Mouse (Mus musculus) liver, adult 2 months (tissue): ENCODE results near the gene Srsf2. TPM values are rescaled to one million over a fixed set of nuclear protein-coding genes. Genes with fewer than 3 reads are reported as not detected.
A peak's percentile ranks its signal among the peaks of the same experiment; 100 is the strongest.

ENCODE experiments used
- DNase-seq: peaks from one replicate; pipeline ENCODE4 v3.0.0-alpha.2; 2011; ENCODE audit warnings: low read depth, low spot score; ENCODE audit errors: extremely low read depth
- H3K27ac ChIP-seq: fragments of 200-500 bp; replicated peaks from 2 replicates; pipeline ENCODE4 v1.5.1; 2012; ENCODE audit warnings: low read depth, mild to moderate bottlenecking, control low read depth, inconsistent platforms, low read length; ENCODE audit not compliant: insufficient read depth
- H3K27me3 ChIP-seq: fragments of 200-500 bp; 2 replicates; pipeline ENCODE4 v1.6.1; 2012; ENCODE audit warnings: mild to moderate bottlenecking, moderate library complexity, low read length, inconsistent platforms; ENCODE audit not compliant: control insufficient read depth, insufficient read depth
- H3K36me3 ChIP-seq: fragments of 200-500 bp; 2 replicates; pipeline ENCODE4 v1.6.1; 2012; ENCODE audit warnings: low read length, inconsistent platforms; ENCODE audit not compliant: control insufficient read depth, insufficient read depth
- H3K4me1 ChIP-seq: fragments of 200-500 bp; 2 replicates; pipeline ENCODE4 v1.6.1; 2011; ENCODE audit warnings: low read length; ENCODE audit not compliant: control insufficient read depth, insufficient read depth
- H3K4me3 ChIP-seq: fragments of 200-500 bp; 2 replicates; pipeline ENCODE4 v1.5.1; 2011; ENCODE audit warnings: low read depth, mild to moderate bottlenecking, control low read depth, low read length, moderate library complexity; ENCODE audit not compliant: insufficient read depth
- H3K79me2 ChIP-seq: fragments of 200-500 bp; 2 replicates; pipeline ENCODE4 v1.6.1; 2012; ENCODE audit warnings: inconsistent platforms, mild to moderate bottlenecking, low read length, moderate library complexity; ENCODE audit not compliant: control insufficient read depth, insufficient read depth
- H3K9ac ChIP-seq: fragments of 200-500 bp; 2 replicates; pipeline ENCODE4 v1.6.1; 2012; ENCODE audit warnings: low read depth, mild to moderate bottlenecking, control low read depth, inconsistent platforms, low read length
- CTCF ChIP-seq: fragments of 200-500 bp; IDR thresholded peaks from 2 replicates; pipeline ENCODE4 v1.5.1; 2011; ENCODE audit warnings: low read depth, low read length, control low read depth
- POLR2A ChIP-seq: fragments of 200-500 bp; IDR thresholded peaks from 2 replicates; pipeline ENCODE4 v1.6.1; 2011; ENCODE audit warnings: low read length, control low read depth; ENCODE audit not compliant: insufficient read depth; ENCODE audit errors: extremely low read depth
- WGBS: fragments of 180-500 bp; shearing (Covaris S2); methylation state at CpG from one replicate; pipeline ENCODE4 v1.1.7; 2018; 5-methylcytosine and 5-hydroxymethylcytosine counted together
- polyA plus RNA-seq: library from polyadenylated mRNA; depleted of rRNA; stranded (reverse); fragments of >200 nt; gene quantifications from 2 replicates; pipeline ENCODE4 v1.2.3, GENCODE M21; 2012
- total RNA-seq: library from RNA; depleted of rRNA; stranded (reverse); fragments of >200 nt; gene quantifications from 2 replicates; pipeline ENCODE4 v1.2.3, GENCODE M21; 2014

Gene Srsf2
- total and polyA plus RNA-seq, 2 experiments: 50.6 to 250 TPM

- peaks cover 56% of the 10 kb centered on the region for H3K36me3 ChIP-seq
- H3K27ac ChIP-seq: no peak overlapping the region
- H3K4me1 ChIP-seq: no peaks in the 10 kb centered on the region
- no peak overlapping the region for H3K9ac ChIP-seq
- TF ChIP-seq POLR2A (no peak), CTCF (no peak)
- no peak for DNase-seq
- no peak overlapping the region for H3K4me3 ChIP-seq
- WGBS: 71% methylated on average over 10 of the region's 10 CpGs
- no peaks in the 10 kb centered on the region for H3K27me3 ChIP-seq
- H3K79me2 ChIP-seq: no peaks in the 10 kb centered on the region
Observed at GRCm38 (mm10) chr11:116864444-116864843, 11.6 kb upstream of the Srsf2 start.

DNA sequence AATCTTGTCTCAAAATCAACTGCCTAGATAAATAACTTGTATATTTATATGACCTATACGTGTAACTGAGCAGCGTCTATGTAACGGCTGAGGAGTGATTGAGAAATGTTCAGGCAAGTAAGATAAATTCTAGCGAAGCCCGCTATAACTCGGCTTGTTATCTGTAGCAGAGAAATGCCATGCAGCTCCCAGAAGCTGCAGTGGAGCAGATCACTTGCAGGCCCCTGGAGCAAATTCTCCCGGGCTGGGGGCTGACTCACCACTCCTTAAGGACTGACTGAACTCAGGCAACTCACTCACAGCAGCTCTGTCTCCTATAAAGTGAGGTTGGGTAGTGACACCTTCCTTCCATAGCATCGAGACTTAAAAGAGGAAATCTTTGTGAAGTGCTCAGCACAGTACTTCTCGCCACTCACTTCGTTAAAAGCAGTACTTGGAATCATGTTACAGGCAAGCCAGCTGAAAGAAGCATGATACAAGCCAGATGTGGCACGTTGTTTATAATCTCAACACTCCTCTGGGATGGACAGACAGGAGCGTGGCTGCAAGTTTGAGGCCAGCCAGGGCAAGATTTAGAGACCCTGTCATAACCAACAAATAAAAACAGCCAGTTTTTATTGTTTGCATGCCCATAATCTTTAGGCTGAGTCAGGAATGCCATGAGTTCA, 4.4 kb upstream of the Srsf2 start:
- no peak for DNase-seq
- Histone ChIP-seq H3K4me1 (peaks cover 9% of the 10 kb centered on the region; the same call in 1 of the 2 replicates), H3K9ac (no peak overlapping the region), H3K27me3 (no peaks in the 10 kb centered on the region), H3K79me2 (peaks cover 8% of the 10 kb centered on the region), H3K36me3 (peaks cover 36% of the 10 kb centered on the region), H3K27ac (no peak overlapping the region), H3K4me3 (no peak overlapping the region)
- no peak for TF ChIP-seq POLR2A
- TF ChIP-seq CTCF: no peak
- WGBS: 88% methylated on average over 12 of the region's 12 CpGs

- peaks cover 16% of the 10 kb centered on the region for H3K79me2 ChIP-seq
- no peak for DNase-seq
- WGBS: 18% methylated on average over 10 of the region's 10 CpGs
- no peak for TF ChIP-seq POLR2A
- peak overlapping the region; percentile 96 for H3K4me3 ChIP-seq
- H3K9ac ChIP-seq: peak overlapping the region; percentile 75
- H3K4me1 ChIP-seq: peaks cover 11% of the 10 kb centered on the region
- peaks cover 34% of the 10 kb centered on the region for H3K36me3 ChIP-seq
- peak overlapping the region; percentile 71 for H3K27ac ChIP-seq
- H3K27me3 ChIP-seq: no peaks in the 10 kb centered on the region
Observed at GRCm38 (mm10) chr11:116854279-116854678, 1.4 kb upstream of the Srsf2 start.

- H3K27ac ChIP-seq: peak overlapping the region; percentile 96
- peak overlapping the region; percentile 96 for H3K4me3 ChIP-seq
- DNase-seq: peak; percentile 79
- peaks cover 11% of the 10 kb centered on the region for H3K4me1 ChIP-seq
- peaks cover 16% of the 10 kb centered on the region for H3K79me2 ChIP-seq
- H3K27me3 ChIP-seq: no peaks in the 10 kb centered on the region
- peak overlapping the region; percentile 90 for H3K9ac ChIP-seq
- under 1% methylated on average over 36 of the region's 36 CpGs for WGBS
- TF ChIP-seq CTCF (no peak), POLR2A (peak; percentile 81)
- peaks cover 30% of the 10 kb centered on the region for H3K36me3 ChIP-seq
Observed at GRCm38 (mm10) chr11:116853512-116853928, 626 bp upstream of the Srsf2 start.

- Histone ChIP-seq H3K27ac (peak within 1 kb of the TSS; percentile 96), H3K9ac (peak within 1 kb of the TSS; percentile 98), H3K27me3 (no peaks in the 10 kb centered on the region), H3K4me3 (peak within 1 kb of the TSS; percentile 96), H3K4me1 (peaks cover 11% of the 10 kb centered on the region), H3K79me2 (peaks cover 16% of the 10 kb centered on the region), H3K36me3 (peaks cover 34% of the 10 kb centered on the region)
- DNase-seq: peak; percentile 48
- WGBS: under 1% methylated on average over 86 of the region's 91 CpGs
- TF ChIP-seq CTCF (no peak), POLR2A (no peak)
Observed at GRCm38 (mm10) chr11:116852291-116852890, 503 bp downstream of the Srsf2 start, which contains the start of gene Mfsd11. Gene Mfsd11, plus strand, starts transcription at chr11:116852440.

DNA sequence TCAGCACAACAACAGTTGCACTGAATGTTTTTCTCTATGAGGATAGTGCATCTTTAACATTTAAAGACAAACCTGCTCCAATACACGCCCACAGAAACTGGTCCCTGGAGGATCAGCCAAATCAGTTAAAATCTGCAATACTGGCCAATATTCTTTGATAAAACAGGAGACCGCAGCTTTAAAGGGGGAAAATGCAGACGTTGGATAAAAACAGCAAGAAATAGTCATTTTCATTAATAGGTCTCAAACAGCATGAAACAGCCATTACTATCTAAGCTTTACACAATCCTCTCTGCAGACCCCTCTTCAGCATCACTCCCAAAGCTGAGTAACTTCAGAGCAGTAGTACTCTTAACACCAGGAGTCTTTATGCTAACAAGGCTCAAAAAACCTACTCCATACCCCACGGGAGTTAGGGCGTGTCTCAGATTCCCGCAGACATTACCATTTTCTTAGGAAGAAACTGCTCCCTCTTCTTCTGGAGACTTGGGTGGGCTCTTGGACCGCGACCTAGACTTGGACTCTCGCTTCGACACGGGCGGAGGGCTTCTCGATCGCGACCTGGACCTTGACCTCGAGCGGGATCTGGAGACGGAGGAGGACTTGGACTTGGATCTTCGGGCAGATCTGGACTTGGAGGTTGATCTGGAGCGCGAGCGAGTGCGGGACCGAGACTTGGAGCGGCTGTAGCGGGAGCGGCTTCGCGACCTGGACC, 1.2 kb downstream of the Srsf2 start:
- TF ChIP-seq POLR2A (no peak), CTCF (no peak)
- Histone ChIP-seq H3K27ac (peak overlapping the region; percentile 96), H3K27me3 (no peaks in the 10 kb centered on the region), H3K4me3 (peak overlapping the region; percentile 96), H3K79me2 (peaks cover 16% of the 10 kb centered on the region), H3K4me1 (peaks cover 11% of the 10 kb centered on the region), H3K36me3 (peaks cover 33% of the 10 kb centered on the region), H3K9ac (peak overlapping the region; percentile 98)
- WGBS: under 1% methylated on average over 29 of the region's 29 CpGs
- peak; percentile 65 for DNase-seq
